19 mouse cellular contexts compared by ENCODE assay signal in the genomic region with DNA sequence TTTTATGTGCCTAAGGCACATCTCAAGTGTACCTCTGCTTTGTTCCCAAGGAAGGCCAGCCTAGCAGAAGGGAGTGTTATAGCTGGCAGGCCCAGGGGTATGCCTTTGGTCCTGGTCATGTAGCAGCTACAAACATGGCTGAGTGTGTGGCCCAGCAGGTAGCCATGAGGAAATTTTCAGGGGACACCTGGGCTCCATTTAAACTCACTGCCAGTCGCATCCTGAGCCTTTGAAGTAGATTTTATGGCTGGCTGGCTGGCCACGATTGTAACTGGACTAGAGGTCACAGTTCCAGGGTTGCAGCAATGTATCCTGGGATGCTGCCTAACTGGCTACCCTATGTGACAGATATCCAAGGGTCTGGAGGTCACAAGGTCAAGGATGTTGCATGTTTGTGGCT. TPM values are rescaled to one million over a fixed set of nuclear protein-coding genes. Genes with fewer than 3 reads are reported as not detected.
"Had no signal": no experiment of that assay in that cellular context is flagged by ENCODE, and none has a peak within 500 bp of the region (broad histone marks: within the 10 kb centered on the region; RNA-seq: fewer than 3 reads in every experiment).

No protein-coding gene starts in this region.

- H3K27ac ChIP-seq: lung, embryonic 15.5 days; macrophage; midbrain, embryonic 12.5 days; midbrain, embryonic 15.5 days; neural tube, embryonic 12.5 days; stomach, embryonic 15.5 days; stomach, postnatal 0 days had no signal

- H3K4me3 ChIP-seq: lung, embryonic 15.5 days; megakaryocyte, embryonic 14.5 days; midbrain, embryonic 12.5 days; midbrain, embryonic 15.5 days; neural tube, embryonic 12.5 days; stomach, embryonic 15.5 days had no signal

- H3K9me3 ChIP-seq: lung, embryonic 15.5 days; midbrain, embryonic 12.5 days; midbrain, embryonic 15.5 days; neural tube, embryonic 12.5 days; stomach, embryonic 15.5 days had no signal

- ATAC-seq: lung, postnatal 0 days; midbrain, embryonic 15.5 days had no signal

- H3K27me3 ChIP-seq: lung, embryonic 15.5 days; midbrain, embryonic 12.5 days; midbrain, embryonic 15.5 days; neural tube, embryonic 12.5 days; stomach, embryonic 15.5 days had no signal

- DNase-seq: lung, adult 2 months; lung, postnatal 14 days; lung, postnatal 36 days; right cerebral cortex, postnatal 14 days; thymus, adult 18-20 months; thymus, postnatal 14 days; thymus, postnatal 36 days had no signal

- H3K36me3 ChIP-seq: lung, embryonic 15.5 days; midbrain, embryonic 12.5 days; midbrain, embryonic 15.5 days; neural tube, embryonic 12.5 days; stomach, embryonic 15.5 days had no signal

- H3K9ac ChIP-seq: lung, embryonic 15.5 days; midbrain, embryonic 12.5 days; midbrain, embryonic 15.5 days; neural tube, embryonic 12.5 days; stomach, embryonic 15.5 days had no signal

- H3K4me2 ChIP-seq: lung, embryonic 15.5 days; midbrain, embryonic 12.5 days; midbrain, embryonic 15.5 days; neural tube, embryonic 12.5 days; stomach, embryonic 15.5 days had no signal

RNA-seq across cellular contexts. Expression of a gene that starts 20.5 kb away (rescaled TPM):
- total RNA-seq: monocyte, adult 5-6 weeks; neutrophil, adult 5-6 weeks had no signal
- polyA plus RNA-seq: macrophage; spleen, adult 2 months had no signal
